Mouse (Mus musculus): ENCODE data around the gene Trmu.

Gene Trmu

DNA sequence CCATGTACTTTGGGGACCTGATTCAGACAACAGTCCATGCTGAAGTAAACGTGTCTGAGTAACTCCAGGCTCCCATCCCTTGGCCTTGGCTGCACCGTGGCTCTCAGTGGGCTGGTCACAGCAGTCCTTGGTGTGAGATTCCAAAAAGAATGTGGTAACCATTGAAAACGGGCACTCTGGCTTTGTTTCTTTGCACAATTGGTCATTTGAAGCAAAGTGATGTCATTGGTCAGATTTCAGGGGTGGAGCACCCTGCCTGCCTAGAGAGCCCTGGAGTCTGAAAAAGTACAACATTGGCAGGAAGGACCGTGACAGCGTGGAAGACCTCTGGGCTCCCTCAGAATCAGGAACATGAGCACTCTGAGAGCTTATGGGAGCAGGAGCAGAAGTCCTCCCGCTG, 20.3 kb downstream of the Trmu start:
- no peak for DNase-seq

DNA sequence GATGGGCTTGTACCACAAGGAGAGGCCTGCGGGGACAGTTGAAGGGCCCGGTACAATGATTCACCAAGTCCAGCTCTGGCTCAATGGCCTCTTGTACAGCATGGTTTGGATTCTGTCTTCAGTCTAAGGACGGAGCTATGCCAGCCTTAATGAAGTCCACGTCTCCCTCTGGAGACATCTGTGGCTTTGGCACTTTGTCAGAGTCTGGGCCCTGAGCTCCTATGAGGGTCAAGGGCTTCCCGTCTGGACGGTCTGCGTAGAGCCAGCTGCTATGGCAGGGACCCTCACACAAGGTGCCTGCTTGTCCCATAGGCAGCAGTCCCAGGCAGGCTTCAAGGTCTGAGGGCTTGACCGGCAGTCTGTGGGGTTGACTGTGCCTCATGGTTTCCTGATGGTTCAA, 21.2 kb downstream of the Trmu start:
- no peak for DNase-seq

DNA sequence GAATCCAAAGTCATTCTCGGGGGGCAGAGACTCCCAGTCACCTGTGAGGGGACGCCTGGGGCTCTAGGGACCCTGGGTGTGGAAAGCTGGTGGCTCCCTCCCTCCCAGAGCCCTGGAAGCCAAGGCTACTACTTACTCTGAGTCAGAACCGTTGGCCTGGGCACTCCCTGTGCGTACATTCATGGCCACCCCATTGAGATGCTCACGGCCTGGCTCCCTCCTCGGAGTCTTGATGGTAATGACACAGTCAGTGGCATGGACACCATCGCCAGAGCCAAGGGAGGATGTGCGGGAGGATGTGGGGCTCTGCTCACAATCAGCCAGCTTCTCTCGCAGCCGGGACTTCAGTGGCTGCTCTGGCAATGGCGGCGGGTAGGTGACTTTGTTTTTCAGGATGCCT, 21.7 kb downstream of the Trmu start:
- no peak for DNase-seq

DNA sequence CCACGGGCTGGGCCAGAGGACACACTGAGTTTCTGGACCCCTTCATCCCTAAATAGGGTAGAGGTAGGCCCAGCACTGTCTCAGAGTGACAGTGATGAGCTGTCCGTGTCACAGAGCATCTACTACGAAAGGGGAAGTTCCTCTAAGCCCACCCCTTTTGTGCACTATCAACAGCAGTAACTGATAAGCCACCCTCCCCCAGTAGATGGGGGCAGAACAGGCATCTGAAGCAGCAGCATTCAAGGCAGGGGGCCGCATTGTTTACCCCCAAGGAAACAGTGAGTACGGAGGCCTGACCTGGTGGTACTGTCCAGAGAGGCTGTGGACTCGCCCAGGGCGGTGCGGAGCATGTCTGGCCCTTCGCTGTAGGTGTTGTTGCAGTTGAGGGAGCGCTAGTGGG, 23.4 kb downstream of the Trmu start:
- DNase-seq, result no peak

DNA sequence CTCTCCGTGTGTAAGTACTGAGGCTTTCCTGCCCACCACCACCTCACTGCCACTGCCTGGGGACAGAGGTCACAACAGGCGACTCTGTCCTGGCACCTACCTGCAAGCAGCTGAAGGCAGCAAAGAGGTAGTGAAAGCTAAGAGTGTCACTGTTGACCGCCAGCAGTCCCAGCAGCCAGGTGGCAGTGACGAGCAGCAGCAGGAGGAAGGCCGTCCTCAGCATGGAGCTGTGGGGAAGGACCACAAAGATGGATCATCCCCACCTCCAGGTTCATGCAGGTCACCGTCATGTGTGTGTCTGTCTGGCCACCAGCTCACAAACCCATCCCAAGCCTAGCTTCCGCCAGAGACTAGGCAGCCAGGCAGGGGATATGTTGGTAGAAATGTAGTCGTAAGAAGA, 24.7 kb downstream of the Trmu start:
- DNase-seq, result peak in 1 of 2 experiments; percentile 23

DNA sequence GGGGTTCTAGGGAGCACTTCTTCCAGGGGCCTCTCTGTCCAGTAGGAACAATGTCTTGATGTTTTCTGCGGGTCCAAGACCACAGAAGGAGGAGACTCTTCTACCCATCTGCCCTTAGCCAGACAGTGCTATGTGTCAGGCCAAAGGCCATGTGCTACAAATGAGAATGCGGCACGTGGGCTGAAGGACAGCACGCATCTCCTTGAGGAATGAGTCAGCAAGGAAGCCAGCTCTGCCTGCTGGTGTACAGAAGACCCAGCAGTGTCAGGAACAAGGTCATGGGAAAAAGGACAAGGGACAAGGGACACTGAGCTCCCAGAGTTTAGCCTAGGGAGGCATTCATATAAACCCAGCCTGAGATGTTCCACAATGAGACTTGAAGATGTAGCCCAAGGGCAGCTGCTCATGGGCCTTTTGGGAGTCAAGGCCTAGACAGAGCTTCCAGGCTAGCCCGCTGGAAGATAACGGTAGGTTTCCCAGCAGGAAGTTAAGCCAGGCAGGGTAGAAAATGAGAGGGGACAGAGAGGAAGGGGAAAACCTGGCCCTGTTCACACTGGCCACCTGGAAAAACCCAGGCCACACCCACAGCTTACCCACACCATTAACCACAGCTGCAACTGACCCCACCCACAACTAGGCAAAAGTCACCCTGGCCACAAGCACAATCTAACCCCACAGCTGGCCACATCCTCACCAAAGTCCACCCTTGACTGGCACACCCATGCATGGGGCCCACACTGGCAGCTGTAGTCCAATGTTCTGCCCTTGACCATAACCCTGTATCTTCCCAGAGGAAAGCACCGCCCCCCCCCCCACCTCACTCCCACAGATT, 29.8 kb downstream of the Trmu start:
- no peak for DNase-seq

DNA sequence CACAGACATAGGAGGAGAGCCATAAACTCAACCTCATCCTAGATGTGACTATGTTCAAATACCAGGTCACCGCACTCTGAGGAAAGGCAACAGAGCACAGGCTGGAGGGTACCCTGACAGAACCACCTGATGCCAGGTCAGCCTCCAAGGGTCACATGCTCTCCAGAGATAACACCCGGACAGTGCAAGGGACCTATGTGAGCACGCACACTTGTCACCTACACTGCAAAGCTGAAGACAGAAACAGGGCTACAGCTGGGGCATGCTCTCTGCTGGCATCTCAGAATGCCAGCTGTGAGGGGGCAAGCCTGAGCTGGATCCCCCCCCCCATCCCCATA, 30.3 kb downstream of the Trmu start:
- no peak for DNase-seq

DNA sequence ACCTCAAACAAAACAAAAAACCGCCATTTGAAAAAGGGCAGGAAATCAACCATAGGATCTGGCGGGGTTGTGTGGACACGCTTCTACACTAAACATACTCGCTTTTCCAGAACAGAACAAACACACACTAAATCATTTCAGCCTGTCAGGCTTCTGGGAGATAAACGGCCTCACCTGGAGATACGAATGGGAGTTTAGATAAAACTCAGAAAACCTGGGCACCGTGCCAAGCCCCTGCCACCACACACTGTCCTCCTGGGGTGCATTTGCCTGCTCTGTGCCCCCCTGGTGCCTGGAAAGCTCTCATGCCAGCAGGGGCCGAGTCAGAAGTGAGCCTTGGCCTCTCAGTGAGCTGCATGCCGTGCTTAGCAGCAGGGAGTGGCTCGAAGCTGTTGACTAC, 30.8 kb downstream of the Trmu start:
- DNase-seq, result no peak

DNA sequence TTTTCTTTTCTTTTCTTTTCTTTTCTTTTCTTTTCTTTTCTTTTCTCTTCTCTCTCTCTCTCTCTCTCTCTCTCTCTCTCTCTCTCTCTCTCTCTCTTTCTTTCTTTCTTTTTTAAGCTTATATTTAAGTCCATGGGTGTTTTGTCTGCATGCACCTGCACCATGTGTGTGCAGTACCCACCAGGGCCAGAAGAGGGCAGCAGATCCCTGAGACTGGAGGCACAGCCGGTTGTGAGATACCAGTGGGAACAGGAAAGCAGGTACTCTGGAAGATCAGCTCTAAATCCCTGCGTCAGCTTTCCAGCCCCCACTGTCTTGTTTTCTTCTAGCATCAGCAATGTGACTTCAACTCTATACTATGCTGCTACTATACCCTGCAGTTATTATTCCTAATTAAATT, 34.5 kb downstream of the Trmu start:
- DNase-seq, result peak; percentile 60 to 82

DNA sequence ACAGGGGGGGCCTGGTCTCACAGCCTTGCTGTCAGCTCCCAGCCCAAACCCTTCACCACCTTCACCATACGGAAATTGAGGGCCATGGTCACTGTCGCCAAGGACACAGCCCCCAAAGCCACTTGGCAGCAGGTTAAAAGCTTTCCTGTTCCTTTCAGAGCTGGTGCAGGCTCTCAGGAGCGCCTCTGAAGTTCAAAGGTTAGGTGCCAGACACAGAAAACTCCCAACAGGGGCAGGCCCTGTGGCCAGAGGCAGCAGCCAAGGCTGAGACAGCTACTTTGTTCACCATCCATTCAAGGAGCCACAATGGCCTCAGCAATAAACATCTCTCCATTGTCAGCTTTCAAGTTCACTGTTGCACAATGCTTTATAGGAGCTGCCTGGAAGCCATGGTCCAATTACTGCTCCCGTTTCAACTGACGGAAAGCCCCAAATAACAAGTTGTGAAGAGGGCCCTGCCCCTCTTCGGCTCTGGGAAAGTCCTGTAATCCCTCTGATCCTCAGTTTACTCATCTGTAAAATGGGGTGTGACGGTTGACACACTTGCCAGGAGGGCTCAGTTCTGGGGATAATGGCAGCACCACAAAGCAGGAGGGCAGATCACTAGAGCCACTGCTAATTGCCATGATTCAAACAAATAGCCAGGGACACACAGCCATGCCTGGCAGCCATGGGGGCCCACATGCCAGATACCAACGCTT, 40.2 kb downstream of the Trmu start:
- DNase-seq, result no peak

DNA sequence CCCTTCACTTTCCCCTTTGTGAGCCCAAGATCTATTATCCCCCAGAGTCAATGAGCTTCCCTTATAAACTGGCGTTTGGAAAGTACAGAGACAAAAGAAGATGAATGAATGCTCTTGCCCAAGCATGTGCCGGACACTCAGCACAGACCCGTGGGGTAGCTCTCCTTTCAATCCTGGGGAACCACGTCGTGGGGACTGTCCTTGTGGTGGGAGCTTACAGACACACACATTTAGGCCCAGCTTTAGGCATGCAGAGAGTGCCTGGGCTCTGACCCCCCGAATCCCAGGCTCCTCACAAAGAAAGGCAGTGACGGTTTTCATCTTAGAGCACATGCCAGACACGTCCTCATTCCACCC, 40.8 kb downstream of the Trmu start:
- no peak for DNase-seq

DNA sequence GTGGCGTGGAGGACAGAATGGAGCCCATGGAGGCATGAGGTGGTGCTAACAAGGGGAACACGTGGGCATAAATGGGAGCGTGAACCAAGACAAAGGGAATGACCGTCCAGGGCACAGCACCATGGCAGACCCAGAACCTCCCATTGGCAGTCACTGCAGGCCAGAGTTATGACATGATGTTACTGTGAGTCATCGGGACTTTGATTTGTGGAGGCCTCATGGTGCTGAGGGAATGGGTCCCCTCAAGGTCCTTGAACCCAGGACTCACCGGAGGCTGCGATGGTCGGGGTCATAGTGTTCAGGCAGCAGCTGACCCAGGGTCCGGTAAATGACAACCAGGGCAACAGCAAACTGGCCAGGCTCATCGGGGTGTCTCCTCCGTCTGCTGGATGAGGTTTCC, 42.7 kb downstream of the Trmu start:
- no peak for DNase-seq

DNA sequence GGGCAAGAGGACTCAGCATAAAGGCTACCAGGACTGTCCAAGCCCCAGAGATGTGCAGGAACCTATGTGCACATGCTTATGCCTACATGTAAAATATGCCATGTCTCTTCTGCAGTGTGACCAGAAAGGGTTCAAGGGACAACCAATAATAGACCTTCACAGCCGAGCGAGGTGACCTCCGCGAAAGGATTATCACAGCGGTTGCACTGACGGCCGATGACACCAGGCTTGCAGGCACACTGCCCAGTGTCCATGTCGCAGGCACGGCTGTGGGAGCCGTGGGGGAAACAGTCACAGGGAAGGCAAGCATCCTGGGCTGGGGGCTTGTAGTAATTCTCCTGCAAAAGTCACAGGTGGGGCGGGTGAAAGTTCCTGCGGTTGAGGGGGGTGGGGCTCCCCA, 49.0 kb downstream of the Trmu start:
- no peak for DNase-seq

DNA sequence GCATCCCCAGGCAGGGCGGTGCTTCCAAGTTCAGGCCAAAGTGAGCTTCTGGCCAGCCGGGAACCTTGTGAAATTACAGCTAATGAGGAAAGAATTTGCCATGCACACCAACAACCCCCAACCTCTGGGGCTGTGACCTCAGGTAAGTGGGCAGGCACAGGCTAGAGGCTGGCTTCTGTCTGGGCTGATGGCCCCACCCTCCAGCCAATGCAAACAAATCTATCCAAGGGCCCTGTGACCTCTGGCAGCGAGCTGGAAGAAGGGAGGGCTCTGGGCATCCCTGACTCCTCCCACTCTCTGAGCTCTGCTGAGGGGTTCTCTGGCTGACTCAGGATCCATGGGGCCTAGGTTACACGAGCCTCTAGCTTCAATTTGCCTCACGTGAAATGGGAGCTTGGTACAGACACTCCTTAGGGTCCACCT, 56.5 kb downstream of the Trmu start:
- DNase-seq, result peak; percentile 57 to 83
